Mouse (Mus musculus): Measurements from ENCODE around the gene Ears2.

DNA sequence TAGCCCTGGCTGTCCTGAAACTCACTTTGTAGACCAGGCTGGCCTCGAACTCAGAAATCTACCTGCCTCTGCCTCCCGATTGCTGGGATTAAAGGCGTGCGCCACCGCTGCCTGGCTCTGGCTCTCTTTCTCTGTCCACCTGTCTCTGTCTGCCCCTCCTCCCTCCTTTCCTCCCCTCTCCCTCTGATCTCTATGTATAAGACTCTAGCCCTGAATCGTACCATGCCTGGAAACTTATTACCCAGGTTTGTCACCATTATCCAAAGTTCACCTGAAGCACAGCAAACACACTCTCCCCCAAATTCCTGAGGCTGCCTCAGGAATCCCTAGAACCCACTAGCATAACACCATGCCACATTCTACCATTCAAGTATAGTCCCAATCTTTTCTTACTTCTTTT lies 41.1 kb upstream of the Ears2 start:
- TF ChIP-seq CTCF (IDR thresholded peaks at IDR 0.05; ENCODE audit: control insufficient read depth, insufficient read depth, insufficient replicate concordance, low read depth, low read length) (no peak), POLR2A (IDR thresholded peaks at IDR 0.05; ENCODE audit: control insufficient read depth, low read depth, low read length) (no peak)
